Mouse (Mus musculus) kidney, embryonic 16.5 days (tissue): ENCODE results near the gene Gm4969. TPM values are rescaled to one million over a fixed set of nuclear protein-coding genes. Genes with fewer than 3 reads are reported as not detected.

Source experiments
- ATAC-seq: fragments of 200-750 bp; cut with Nextera tagmentation; 2 replicates; pipeline ENCODE4 v1.8.0; 2017; ENCODE audit warnings: moderate TSS enrichment; ENCODE audit not compliant: low FRiP score, low TSS enrichment
- H3K27ac ChIP-seq: fragments of 300-500 bp; sonication (generic); 2 replicates; pipeline ENCODE4 v1.5.1; 2014; ENCODE audit warnings: low read length
- H3K27me3 ChIP-seq: fragments of 300-500 bp; sonication (generic); 2 replicates; pipeline ENCODE4 v1.6.1; 2014; ENCODE audit warnings: low read length, control low read depth, mixed read lengths; ENCODE audit not compliant: insufficient read depth
- H3K36me3 ChIP-seq: fragments of 300-500 bp; sonication (generic); 2 replicates; pipeline ENCODE4 v1.6.1; 2014; ENCODE audit warnings: low read length, control low read depth, mixed read lengths; ENCODE audit not compliant: insufficient read depth
- H3K4me1 ChIP-seq: fragments of 300-500 bp; sonication (generic); 2 replicates; pipeline ENCODE4 v1.6.1; 2014; ENCODE audit warnings: low read length, control low read depth, mixed read lengths; ENCODE audit not compliant: insufficient read depth
- H3K4me2 ChIP-seq: fragments of 300-500 bp; sonication (generic); replicated peaks from 2 replicates; pipeline ENCODE4 v1.6.1; 2014; ENCODE audit warnings: low read depth, low read length
- H3K4me3 ChIP-seq: fragments of 300-500 bp; sonication (generic); 2 replicates; pipeline ENCODE4 v1.5.1; 2014; ENCODE audit warnings: mild to moderate bottlenecking, low read length
- H3K9ac ChIP-seq: fragments of 300-500 bp; sonication (generic); replicated peaks from 2 replicates; pipeline ENCODE4 v1.6.1; 2014; ENCODE audit warnings: low read length
- H3K9me3 ChIP-seq: fragments of 300-500 bp; sonication (generic); 2 replicates; pipeline ENCODE4 v1.6.1; 2016; ENCODE audit warnings: low read length, control low read depth
- WGBS: fragments of 180-500 bp; shearing (Covaris S2); extraction: QIAGEN DNeasy Blood & Tissue Kit; methylation state at CpG from one replicate; pipeline ENCODE4 v1.1.7; 2014; 5-methylcytosine and 5-hydroxymethylcytosine counted together
- polyA plus RNA-seq: library from polyadenylated mRNA; unstranded; fragments of >200 nt; fragmentation: Nextera tagmentation; extraction: Ambion mirVana; gene quantifications from 2 replicates; pipeline ENCODE4 v1.2.1, GENCODE M21; 2015

Gm4969 gene
- polyA plus RNA-seq, 1 experiment from 2014 or later = 3.2 TPM

DNA sequence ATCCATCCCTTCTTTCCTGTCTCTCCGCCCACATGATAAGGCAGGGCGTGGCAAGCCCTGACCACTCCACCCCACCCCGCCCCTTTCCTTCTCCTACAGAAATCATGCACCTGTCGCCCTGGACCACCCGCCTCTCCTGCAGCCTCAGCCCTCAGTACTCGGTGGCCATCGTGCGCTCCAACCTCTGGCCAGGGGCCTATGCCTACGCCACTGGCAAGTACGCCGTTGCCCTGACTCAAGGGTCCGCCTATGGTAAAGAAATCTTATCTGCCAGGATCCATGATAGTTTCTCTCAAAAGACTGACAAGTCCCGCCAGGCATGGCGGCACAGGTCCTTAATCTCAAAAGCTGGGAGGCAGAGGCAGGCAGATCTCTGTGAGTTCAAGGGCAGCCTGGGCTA lies 50.2 kb downstream of the Gm4969 start:
- H3K4me2 ChIP-seq = no peak overlapping the region
- WGBS = 71% methylated on average over 14 of the region's 14 CpGs
- H3K4me1 ChIP-seq = no peaks in the 10 kb centered on the region
- no peak for ATAC-seq
- H3K4me3 ChIP-seq = no peak overlapping the region
- peaks cover 32% of the 10 kb centered on the region for H3K27me3 ChIP-seq
- no peak overlapping the region for H3K9ac ChIP-seq
- no peaks in the 10 kb centered on the region for H3K36me3 ChIP-seq
- H3K9me3 ChIP-seq = no peaks in the 10 kb centered on the region
- no peak overlapping the region for H3K27ac ChIP-seq

DNA sequence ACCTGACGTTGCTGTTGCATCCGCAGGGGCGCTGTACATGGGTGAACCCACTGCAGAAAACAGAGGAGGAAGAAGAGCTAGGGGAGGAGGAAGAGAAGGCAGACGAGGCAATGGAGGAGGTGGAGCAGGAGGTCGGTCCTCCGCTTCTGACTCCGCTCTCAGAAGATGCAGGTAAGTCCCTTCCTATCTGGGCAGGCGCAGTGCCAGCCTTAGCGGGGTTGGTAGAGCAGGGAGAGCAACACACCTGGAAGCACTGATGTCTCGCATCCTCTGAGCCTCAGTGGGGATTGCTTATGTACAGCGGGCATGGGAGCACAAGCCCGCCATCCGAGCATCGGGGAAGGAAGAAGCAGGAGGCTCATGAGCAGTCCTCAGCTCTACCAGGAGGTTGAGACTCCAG lies 51.1 kb downstream of the Gm4969 start:
- Histone ChIP-seq H3K27ac (no peak overlapping the region), H3K27me3 (peaks cover 32% of the 10 kb centered on the region), H3K9ac (no peak overlapping the region), H3K9me3 (no peaks in the 10 kb centered on the region), H3K36me3 (no peaks in the 10 kb centered on the region), H3K4me2 (no peak overlapping the region), H3K4me1 (no peaks in the 10 kb centered on the region), H3K4me3 (no peak overlapping the region)
- ATAC-seq = no peak
- WGBS = 43% methylated on average over 14 of the region's 14 CpGs

GRCm38 (mm10) chr7:19065896-19066295 lies 52.3 kb downstream of the Gm4969 start:
- peak overlapping the region; percentile 18; the same call in 1 of the 2 replicates for H3K4me3 ChIP-seq
- 44% methylated on average over 13 of the region's 13 CpGs for WGBS
- peak; percentile 52; the same call in 1 of the 2 replicates for ATAC-seq

GRCm38 (mm10) chr7:19057405-19057804 lies 60.8 kb downstream of the Gm4969 start:
- H3K27me3 ChIP-seq = no peaks in the 10 kb centered on the region
- no peak for ATAC-seq

More at GRCm38 (mm10) chr7:19065896-19066295, 52.3 kb downstream of the Gm4969 start:
- H3K27me3 ChIP-seq = peaks cover 32% of the 10 kb centered on the region
- H3K4me1 ChIP-seq = no peaks in the 10 kb centered on the region
- H3K9ac ChIP-seq = 0 out of 2 replicates have a peak overlapping the region, but pooled peaks have one; percentile 8
- no peaks in the 10 kb centered on the region for H3K36me3 ChIP-seq
- no peak overlapping the region for H3K27ac ChIP-seq
- peak overlapping the region; percentile 4; the same call in 1 of the 2 replicates for H3K4me2 ChIP-seq
- H3K9me3 ChIP-seq = no peaks in the 10 kb centered on the region

DNA sequence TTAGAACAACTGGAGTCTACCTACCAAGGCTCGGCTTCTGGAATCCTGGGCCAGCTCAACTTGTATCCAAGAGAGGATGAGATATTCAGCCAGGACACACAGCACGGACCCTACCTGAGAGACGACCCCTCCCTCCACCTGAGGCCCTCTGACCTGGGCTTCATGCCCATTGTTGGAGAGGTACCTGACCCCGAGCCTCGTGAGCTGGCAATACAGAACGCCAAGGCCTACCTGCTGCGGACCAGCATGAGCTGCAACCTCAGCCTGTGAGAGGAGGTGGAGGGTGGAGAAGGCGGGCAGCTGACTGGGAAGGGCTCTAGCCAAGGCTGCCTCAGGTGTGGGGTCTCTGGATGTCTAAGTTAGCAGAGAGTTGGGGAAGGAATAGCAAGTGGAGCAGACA lies 63.1 kb downstream of the Gm4969 start:
- Histone ChIP-seq H3K4me1 (0 out of 2 replicates have a peak, but pooled peaks cover 2% of the 10 kb centered on the region), H3K4me2 (no peak overlapping the region), H3K9me3 (no peaks in the 10 kb centered on the region), H3K27ac (no peak overlapping the region), H3K27me3 (no peaks in the 10 kb centered on the region), H3K36me3 (peaks cover 29% of the 10 kb centered on the region), H3K4me3 (no peak overlapping the region), H3K9ac (no peak overlapping the region)
- ATAC-seq = no peak
- 93% methylated on average over 8 of the region's 8 CpGs for WGBS

More at GRCm38 (mm10) chr7:19057405-19057804, 60.8 kb downstream of the Gm4969 start:
- Histone ChIP-seq H3K9ac (no peak overlapping the region), H3K9me3 (no peaks in the 10 kb centered on the region), H3K4me1 (0 out of 2 replicates have a peak, but pooled peaks cover 2% of the 10 kb centered on the region), H3K4me3 (no peak overlapping the region), H3K4me2 (no peak overlapping the region), H3K27ac (no peak overlapping the region), H3K36me3 (peaks cover 7% of the 10 kb centered on the region; the same call in 1 of the 2 replicates)
- 85% methylated on average over 10 of the region's 10 CpGs for WGBS

- ATAC-seq = 0 out of 2 replicates have a peak, but pooled peaks have one; percentile 9
- H3K4me3 ChIP-seq = no peak overlapping the region
- H3K36me3 ChIP-seq = peaks cover 33% of the 10 kb centered on the region
- H3K9ac ChIP-seq = no peak overlapping the region
- WGBS = 63% methylated on average over 9 of the region's 9 CpGs
- H3K27ac ChIP-seq = no peak overlapping the region
- H3K9me3 ChIP-seq = no peaks in the 10 kb centered on the region
- 0 out of 2 replicates have a peak, but pooled peaks cover 2% of the 10 kb centered on the region for H3K4me1 ChIP-seq
- no peaks in the 10 kb centered on the region for H3K27me3 ChIP-seq
- H3K4me2 ChIP-seq = peak overlapping the region; percentile 42
These were observed 63.4 kb downstream of the Gm4969 start for GRCm38 (mm10) chr7:19054777-19055076.

GRCm38 (mm10) chr7:19054047-19054776 lies 64.0 kb downstream of the Gm4969 start, which contains the start of gene Rsph6a:
TSS of gene Rsph6a (plus strand) at chr7:19054690.
- peak within 1 kb of the TSS; percentile 17; the same call in 1 of the 2 replicates for H3K4me3 ChIP-seq
- peaks cover 38% of the 10 kb centered on the region for H3K36me3 ChIP-seq
- H3K27ac ChIP-seq = no peak within 1 kb of the TSS
- no peaks in the 10 kb centered on the region for H3K27me3 ChIP-seq
- 0 out of 2 replicates have a peak, but pooled peaks have one; percentile 57 for ATAC-seq
- no peaks in the 10 kb centered on the region for H3K9me3 ChIP-seq
- 0 out of 2 replicates have a peak, but pooled peaks cover 2% of the 10 kb centered on the region for H3K4me1 ChIP-seq
- no peak within 1 kb of the TSS for H3K9ac ChIP-seq
- peak within 1 kb of the TSS; percentile 42 for H3K4me2 ChIP-seq
- 25% methylated on average over 33 of the region's 33 CpGs for WGBS

DNA sequence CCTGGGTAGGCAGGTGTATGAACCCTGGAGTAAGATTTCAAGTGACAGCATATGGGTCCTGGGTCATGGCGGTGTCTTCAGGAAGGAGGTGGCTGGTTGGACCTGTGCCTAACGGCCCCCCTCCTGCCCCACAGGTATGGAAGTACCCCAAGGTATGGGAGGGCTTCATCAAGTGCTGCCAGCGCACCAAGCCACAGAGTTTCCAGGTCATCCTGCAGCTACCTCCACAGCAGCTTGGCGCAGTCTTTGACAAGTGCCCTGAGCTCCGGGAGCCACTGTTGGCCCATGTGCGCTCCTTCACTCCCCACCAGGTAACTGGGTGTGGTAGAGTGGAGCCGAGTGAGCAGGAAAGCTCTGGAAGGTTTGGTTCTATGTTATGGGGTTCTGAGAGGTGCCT lies 65.0 kb downstream of the Gm4969 start:
- 90% methylated on average over 7 of the region's 7 CpGs for whole genome bisulfite sequencing

DNA sequence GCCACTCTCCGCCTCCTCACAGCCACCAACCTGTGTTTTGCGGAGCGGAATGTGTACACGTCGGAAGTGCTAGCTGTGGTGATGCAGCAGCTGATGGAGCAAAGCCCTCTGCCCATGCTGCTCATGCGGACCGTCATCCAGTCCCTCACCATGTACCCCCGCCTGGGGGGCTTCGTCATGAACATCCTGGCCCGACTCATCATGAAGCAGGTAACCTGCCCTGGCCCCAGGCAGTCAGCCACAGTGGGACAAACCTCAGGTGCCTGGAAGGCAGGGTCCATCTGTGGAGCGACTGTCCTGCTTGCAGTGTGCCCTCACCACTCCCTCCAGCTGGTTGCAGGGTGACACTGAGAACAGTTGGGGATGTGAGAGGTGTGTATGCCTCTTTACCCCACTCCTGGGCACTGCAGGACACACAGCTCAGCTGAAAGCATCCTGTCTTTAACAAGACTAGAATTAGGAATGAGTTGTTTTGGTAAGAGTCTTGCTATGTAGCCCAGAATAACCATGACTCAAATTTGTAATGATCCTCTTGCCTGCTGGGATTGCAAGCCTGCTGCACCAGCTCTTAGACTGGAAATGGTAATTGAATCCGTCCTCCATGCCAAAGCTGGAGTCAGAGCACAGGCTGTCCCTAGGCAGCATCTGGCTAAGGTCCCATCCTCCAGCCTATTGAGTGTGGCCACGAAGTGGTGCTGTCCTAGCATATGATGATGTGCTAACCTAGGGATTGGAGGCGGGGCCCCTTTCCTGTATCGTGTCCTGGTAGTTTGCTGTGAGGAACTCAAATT lies 65.6 kb downstream of the Gm4969 start:
- Histone ChIP-seq H3K4me3 (no peak overlapping the region), H3K9me3 (no peaks in the 10 kb centered on the region), H3K27ac (no peak overlapping the region), H3K4me2 (no peak overlapping the region), H3K27me3 (no peaks in the 10 kb centered on the region), H3K36me3 (peaks cover 53% of the 10 kb centered on the region), H3K9ac (no peak overlapping the region), H3K4me1 (0 out of 2 replicates have a peak, but pooled peaks cover 2% of the 10 kb centered on the region)
- 88% methylated on average over 15 of the region's 15 CpGs for WGBS
- ATAC-seq = no peak

More for the DNA sequence above, 65.0 kb downstream of the Gm4969 start:
- H3K27ac ChIP-seq = no peak overlapping the region
- H3K4me2 ChIP-seq = no peak overlapping the region
- H3K9ac ChIP-seq = no peak overlapping the region
- H3K27me3 ChIP-seq = no peaks in the 10 kb centered on the region
- no peak for ATAC-seq
- no peaks in the 10 kb centered on the region for H3K9me3 ChIP-seq
- peaks cover 47% of the 10 kb centered on the region for H3K36me3 ChIP-seq
- H3K4me1 ChIP-seq = 0 out of 2 replicates have a peak, but pooled peaks cover 2% of the 10 kb centered on the region
- no peak overlapping the region for H3K4me3 ChIP-seq
